In the genomic region with DNA sequence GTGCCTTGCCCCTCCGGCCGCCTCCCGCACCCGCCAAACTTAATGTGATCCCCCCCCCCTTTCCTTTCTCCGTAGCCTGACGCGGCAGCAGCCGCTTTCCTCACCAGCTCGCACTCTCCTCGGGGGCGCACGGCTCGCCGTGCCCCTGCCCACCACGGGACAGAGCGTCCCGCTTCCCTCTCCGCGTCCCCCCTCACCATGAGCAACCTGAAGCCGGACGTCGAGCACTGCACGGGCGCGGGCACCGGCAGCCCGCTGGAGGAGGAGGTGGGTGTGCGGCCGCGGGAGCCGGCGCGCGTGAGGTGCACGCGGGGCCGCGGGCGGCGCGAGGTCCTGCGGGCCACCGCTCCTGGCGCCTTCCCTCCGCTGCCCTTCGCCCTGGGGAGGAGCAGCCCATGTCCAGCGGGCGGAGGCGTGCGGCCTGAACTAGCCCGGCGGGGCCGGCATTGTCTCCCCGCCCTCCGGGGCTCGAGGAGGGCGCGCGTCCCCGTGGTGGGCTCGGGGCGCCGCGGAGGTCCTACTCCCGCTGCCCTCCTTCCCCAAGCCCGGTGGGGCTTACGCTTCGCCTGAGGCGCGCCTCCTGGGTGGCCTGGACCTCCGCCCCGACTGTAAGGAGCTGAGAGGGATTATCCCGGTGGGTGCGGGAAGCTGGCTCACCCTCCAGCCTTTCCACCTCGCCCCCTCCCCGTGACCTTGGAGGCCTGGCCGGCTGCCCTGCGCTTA, we compare ENCODE assay signal across 8 mouse cellular contexts. TPM values are rescaled to one million over a fixed set of nuclear protein-coding genes. Genes with fewer than 3 reads are reported as not detected.
DNase-seq lines count a peak whose midpoint lies in the region; ATAC-seq and TF ChIP-seq lines count a peak whose summit lies in the region.

No protein-coding gene starts in this region.

- no peak for TF ChIP-seq CTCF in cerebellum, adult 2 months (IDR thresholded peaks at IDR 0.05; ENCODE audit: borderline replicate concordance, insufficient read depth, low read depth, low read length)
- TF ChIP-seq CTCF in ES-Bruce4 (IDR thresholded peaks at IDR 0.05; ENCODE audit: low read depth, low read length), result no peak

- no peak for TF ChIP-seq POLR2A in cerebellum, adult 2 months (IDR thresholded peaks at IDR 0.05; ENCODE audit: borderline replicate concordance, insufficient read depth, low read length)
- TF ChIP-seq POLR2A in ES-Bruce4 (IDR thresholded peaks at IDR 0.05; ENCODE audit: insufficient read depth, low read length), result no peak
- TF ChIP-seq POLR2A in limb, embryonic 14.5 days (IDR thresholded peaks at IDR 0.05; ENCODE audit: borderline replicate concordance, extremely low read depth, insufficient read depth, insufficient read length), result no peak

- ATAC-seq in hindbrain, embryonic 11.5 days (ENCODE audit: low FRiP score), result peak; percentile 80
- ATAC-seq in limb, embryonic 14.5 days (ENCODE audit: low FRiP score, low read depth), result peak; percentile 61; the same call in 1 of the 2 replicates
- peak; percentile 64 for ATAC-seq in midbrain, embryonic 16.5 days

- no peaks in the 10 kb centered on the region for H3K4me1 ChIP-seq in cerebellum, adult 2 months (ENCODE audit: control insufficient read depth, insufficient read depth, low read length)
- H3K4me1 ChIP-seq in ES-Bruce4 (ENCODE audit: control insufficient read depth, insufficient read depth, low read length), result no peaks in the 10 kb centered on the region
- H3K4me1 ChIP-seq in forebrain, embryonic 10.5 days, result peaks cover 35% of the 10 kb centered on the region
- 0 out of 2 replicates have a peak, but pooled peaks cover 4% of the 10 kb centered on the region for H3K4me1 ChIP-seq in hindbrain, embryonic 11.5 days (replicated peaks; ENCODE audit: control insufficient read depth, insufficient read depth, low read length)
- H3K4me1 ChIP-seq in limb, embryonic 14.5 days (ENCODE audit: control insufficient read depth, insufficient read depth, low read length), result peaks cover 8% of the 10 kb centered on the region; the same call in 1 of the 2 replicates
- H3K4me1 ChIP-seq in midbrain, embryonic 16.5 days (ENCODE audit: control insufficient read depth, insufficient read depth, low read length), result peaks cover 14% of the 10 kb centered on the region

- H3K27ac ChIP-seq in cerebellum, adult 2 months (ENCODE audit: insufficient read depth, low read length), result no peak overlapping the region
- H3K27ac ChIP-seq in ES-Bruce4 (ENCODE audit: insufficient read depth, low read length), result peak overlapping the region; percentile 21
- peak overlapping the region; percentile 87 for H3K27ac ChIP-seq in forebrain, embryonic 10.5 days
- no peak overlapping the region for H3K27ac ChIP-seq in hindbrain, embryonic 11.5 days (ENCODE audit: low read depth, low read length)
- H3K27ac ChIP-seq in limb, embryonic 14.5 days (replicated peaks; ENCODE audit: low read depth, low read length), result no peak overlapping the region
- H3K27ac ChIP-seq in midbrain, embryonic 16.5 days (ENCODE audit: low read length), result no peak overlapping the region

- peak in 1 of 2 experiments; percentile 13 for DNase-seq in cerebellum, adult 2 months
- DNase-seq in cerebellum, adult 11-12 months, result no peak
- DNase-seq in forebrain, embryonic 10.5 days (ENCODE audit: extremely low spot score, low spot score), result peak; percentile 59
- DNase-seq in hindbrain, embryonic 11.5 days (ENCODE audit: low spot score), result peak; percentile 74
- no peak for DNase-seq in limb, embryonic 14.5 days (ENCODE audit: low spot score)
- no peak for DNase-seq in frontal cortex, postnatal 25 days (ENCODE audit: low spot score in 2 of 2)

- 1% methylated on average over 71 of the region's 78 CpGs for WGBS in cerebellum, adult 2 months
- WGBS in forebrain, embryonic 10.5 days, result under 1% methylated on average over 74 of the region's 78 CpGs
- under 1% methylated on average over 20 of the region's 78 CpGs for WGBS in hindbrain, embryonic 11.5 days
- WGBS in limb, embryonic 14.5 days, result under 1% methylated on average over 43 of the region's 78 CpGs
- under 1% methylated on average over 35 of the region's 78 CpGs for WGBS in midbrain, embryonic 16.5 days

- H3K9me3 ChIP-seq in ES-Bruce4 (replicated peaks; ENCODE audit: control insufficient read depth, insufficient read depth, low read length, poor library complexity, severe bottlenecking), result no peaks in the 10 kb centered on the region
- H3K9me3 ChIP-seq in forebrain, embryonic 10.5 days, result no peaks in the 10 kb centered on the region
- H3K9me3 ChIP-seq in hindbrain, embryonic 11.5 days (ENCODE audit: control insufficient read depth, low read length), result no peaks in the 10 kb centered on the region
- no peaks in the 10 kb centered on the region for H3K9me3 ChIP-seq in limb, embryonic 14.5 days (ENCODE audit: control insufficient read depth, low read length)
- H3K9me3 ChIP-seq in midbrain, embryonic 16.5 days (replicated peaks; ENCODE audit: control insufficient read depth, low read length, poor library complexity, severe bottlenecking), result no peaks in the 10 kb centered on the region; the same call in 1 of the 2 replicates

- 0 out of 2 replicates have a peak, but pooled peaks have one; percentile 35 for TF ChIP-seq EP300 in ES-Bruce4 (IDR thresholded peaks at IDR 0.05; ENCODE audit: insufficient read depth, low read depth, low read length)

- peak overlapping the region; percentile 85 for H3K9ac ChIP-seq in ES-Bruce4 (ENCODE audit: low read depth, poor library complexity, severe bottlenecking)
- H3K9ac ChIP-seq in hindbrain, embryonic 11.5 days (ENCODE audit: low read depth, low read length), result peak overlapping the region; percentile 71
- peak overlapping the region; percentile 72 for H3K9ac ChIP-seq in limb, embryonic 14.5 days (ENCODE audit: low read depth, low read length, severe bottlenecking)
- H3K9ac ChIP-seq in midbrain, embryonic 16.5 days (ENCODE audit: low read depth, low read length), result peak overlapping the region; percentile 48

- H3K27me3 ChIP-seq in cerebellum, adult 2 months (ENCODE audit: control insufficient read depth, insufficient read depth, low read length), result peaks cover 12% of the 10 kb centered on the region; the same call in 1 of the 2 replicates
- no peaks in the 10 kb centered on the region for H3K27me3 ChIP-seq in ES-Bruce4 (ENCODE audit: control insufficient read depth, insufficient read depth, low read length, poor library complexity, severe bottlenecking)
- peaks cover 82% of the 10 kb centered on the region for H3K27me3 ChIP-seq in forebrain, embryonic 10.5 days (ENCODE audit: poor library complexity, severe bottlenecking)
- peaks cover 31% of the 10 kb centered on the region for H3K27me3 ChIP-seq in hindbrain, embryonic 11.5 days (ENCODE audit: control insufficient read depth, insufficient read depth, low read length)
- peaks cover 15% of the 10 kb centered on the region; the same call in 1 of the 2 replicates for H3K27me3 ChIP-seq in limb, embryonic 14.5 days (ENCODE audit: control insufficient read depth, insufficient read depth, low read length)
- peaks cover 38% of the 10 kb centered on the region for H3K27me3 ChIP-seq in midbrain, embryonic 16.5 days (ENCODE audit: control insufficient read depth, insufficient read depth, low read depth, low read length)

- peak overlapping the region; percentile 43 for H3K4me3 ChIP-seq in cerebellum, adult 2 months (replicated peaks; ENCODE audit: insufficient read depth, low read depth, low read length)
- H3K4me3 ChIP-seq in ES-Bruce4 (ENCODE audit: low read depth, low read length), result peak overlapping the region; percentile 92
- H3K4me3 ChIP-seq in forebrain, embryonic 10.5 days, result peak overlapping the region; percentile 72
- H3K4me3 ChIP-seq in hindbrain, embryonic 11.5 days (ENCODE audit: low read depth, low read length), result peak overlapping the region; percentile 60
- peak overlapping the region; percentile 78 for H3K4me3 ChIP-seq in limb, embryonic 14.5 days (replicated peaks; ENCODE audit: low read length)
- peak overlapping the region; percentile 62 for H3K4me3 ChIP-seq in midbrain, embryonic 16.5 days (ENCODE audit: low read depth, low read length)

- no peaks in the 10 kb centered on the region for H3K36me3 ChIP-seq in ES-Bruce4 (ENCODE audit: control insufficient read depth, insufficient read depth, low read length, poor library complexity, severe bottlenecking)
- H3K36me3 ChIP-seq in forebrain, embryonic 10.5 days (replicated peaks), result no peaks in the 10 kb centered on the region
- H3K36me3 ChIP-seq in hindbrain, embryonic 11.5 days (ENCODE audit: control insufficient read depth, insufficient read depth, low read length), result no peaks in the 10 kb centered on the region
- H3K36me3 ChIP-seq in limb, embryonic 14.5 days (ENCODE audit: control insufficient read depth, insufficient read depth, low read length), result no peaks in the 10 kb centered on the region
- no peaks in the 10 kb centered on the region for H3K36me3 ChIP-seq in midbrain, embryonic 16.5 days (ENCODE audit: control insufficient read depth, insufficient read depth, low read length)

- H3K4me2 ChIP-seq in hindbrain, embryonic 11.5 days (replicated peaks; ENCODE audit: low read depth, low read length), result peak overlapping the region; percentile 97
- H3K4me2 ChIP-seq in limb, embryonic 14.5 days (replicated peaks; ENCODE audit: low read depth, low read length, severe bottlenecking), result peak overlapping the region; percentile 97
- peak overlapping the region; percentile 94 for H3K4me2 ChIP-seq in midbrain, embryonic 16.5 days (ENCODE audit: low read length)

RNA-seq across cellular contexts. Expression of a gene that starts 1.3 kb away (rescaled TPM):
- polyA plus RNA-seq in cerebellum, adult 2 months (2012; rRNA removed), result 8.8 and 10.7 TPM in 2 replicates
- 162 and 174 TPM in 2 replicates for polyA plus RNA-seq in ES-Bruce4 (2011; ENCODE audit: insufficient read depth, insufficient read length, low read depth, missing spikeins)
- 24.2 and 24.7 TPM in 2 replicates for polyA plus RNA-seq in forebrain, embryonic 10.5 days (2016; fragmentation: Nextera tagmentation; extraction: Ambion mirVana)
- 19.5 and 23.7 TPM in 2 replicates for polyA plus RNA-seq in hindbrain, embryonic 11.5 days (2014; fragmentation: Nextera tagmentation; extraction: Ambion mirVana)
- 19.3 and 31.9 TPM in 2 replicates for polyA plus RNA-seq in limb, embryonic 14.5 days (2012; rRNA removed)
- 10.3 and 13.8 TPM in 2 replicates for polyA plus RNA-seq in limb, embryonic 14.5 days (2014; fragmentation: Nextera tagmentation; extraction: Ambion mirVana)
- polyA plus RNA-seq in midbrain, embryonic 16.5 days (2015; fragmentation: Nextera tagmentation; extraction: Ambion mirVana), result 2.9 TPM in 2 replicates

RNA-seq across cellular contexts. Expression of a gene that starts 37.0 kb away (rescaled TPM):
- 218 and 230 TPM in 2 replicates for polyA plus RNA-seq in cerebellum, adult 2 months (2012; rRNA removed)
- polyA plus RNA-seq in ES-Bruce4 (2011; ENCODE audit: insufficient read depth, insufficient read length, low read depth, missing spikeins), result 69.0 and 81.5 TPM in 2 replicates
- polyA plus RNA-seq in forebrain, embryonic 10.5 days (2016; fragmentation: Nextera tagmentation; extraction: Ambion mirVana), result 204 and 217 TPM in 2 replicates
- 204 and 224 TPM in 2 replicates for polyA plus RNA-seq in hindbrain, embryonic 11.5 days (2014; fragmentation: Nextera tagmentation; extraction: Ambion mirVana)
- 199 and 250 TPM in 2 replicates for polyA plus RNA-seq in limb, embryonic 14.5 days (2012; rRNA removed)
- 221 and 260 TPM in 2 replicates for polyA plus RNA-seq in limb, embryonic 14.5 days (2014; fragmentation: Nextera tagmentation; extraction: Ambion mirVana)
- 384 and 407 TPM in 2 replicates for polyA plus RNA-seq in midbrain, embryonic 16.5 days (2015; fragmentation: Nextera tagmentation; extraction: Ambion mirVana)

RNA-seq across cellular contexts. Expression of a gene that starts 43.8 kb away (rescaled TPM):
- 0.11 and 0.14 TPM in 2 replicates for polyA plus RNA-seq in cerebellum, adult 2 months (2012; rRNA removed)
- polyA plus RNA-seq in ES-Bruce4 (2011; ENCODE audit: insufficient read depth, insufficient read length, low read depth, missing spikeins), result 27.7 and 32.3 TPM in 2 replicates
- polyA plus RNA-seq in forebrain, embryonic 10.5 days (2016; fragmentation: Nextera tagmentation; extraction: Ambion mirVana), result 30.9 and 31.9 TPM in 2 replicates
- 9.9 and 12.5 TPM in 2 replicates for polyA plus RNA-seq in hindbrain, embryonic 11.5 days (2014; fragmentation: Nextera tagmentation; extraction: Ambion mirVana)
- polyA plus RNA-seq in limb, embryonic 14.5 days (2012; rRNA removed), result 16.2 and 19.2 TPM in 2 replicates
- polyA plus RNA-seq in limb, embryonic 14.5 days (2014; fragmentation: Nextera tagmentation; extraction: Ambion mirVana), result 7.2 and 9.6 TPM in 2 replicates
- 2.0 and 2.1 TPM in 2 replicates for polyA plus RNA-seq in midbrain, embryonic 16.5 days (2015; fragmentation: Nextera tagmentation; extraction: Ambion mirVana)

RNA-seq across cellular contexts. Expression of a gene that starts 51.0 kb away (rescaled TPM):
- 27.3 and 28.5 TPM in 2 replicates for polyA plus RNA-seq in cerebellum, adult 2 months (2012; rRNA removed)
- 6.1 and 6.2 TPM in 2 replicates for polyA plus RNA-seq in ES-Bruce4 (2011; ENCODE audit: insufficient read depth, insufficient read length, low read depth, missing spikeins)
- 11.1 and 11.9 TPM in 2 replicates for polyA plus RNA-seq in forebrain, embryonic 10.5 days (2016; fragmentation: Nextera tagmentation; extraction: Ambion mirVana)
- polyA plus RNA-seq in hindbrain, embryonic 11.5 days (2014; fragmentation: Nextera tagmentation; extraction: Ambion mirVana), result 10.2 and 10.7 TPM in 2 replicates
- polyA plus RNA-seq in limb, embryonic 14.5 days (2012; rRNA removed), result 14.2 and 17.1 TPM in 2 replicates
- polyA plus RNA-seq in limb, embryonic 14.5 days (2014; fragmentation: Nextera tagmentation; extraction: Ambion mirVana), result 14.4 and 14.7 TPM in 2 replicates
- 3.1 and 3.8 TPM in 2 replicates for polyA plus RNA-seq in midbrain, embryonic 16.5 days (2015; fragmentation: Nextera tagmentation; extraction: Ambion mirVana)

Comparison
In these comparisons a context has a peak if more than half of its experiments do, and no peak if none do; other contexts are left out.
1. DNase-seq: peak in forebrain, embryonic 10.5 days (single experiment) and hindbrain, embryonic 11.5 days (single experiment); none in cerebellum, adult 11-12 months (single experiment), limb, embryonic 14.5 days (single experiment) and frontal cortex, postnatal 25 days (0 of 2).
2. H3K27ac ChIP-seq: peak in ES-Bruce4 (single experiment) and forebrain, embryonic 10.5 days (single experiment); none in cerebellum, adult 2 months (single experiment), hindbrain, embryonic 11.5 days (single experiment), limb, embryonic 14.5 days (single experiment) and midbrain, embryonic 16.5 days (single experiment).
3. Peak in every context shown above with its lines, with median percentiles within 50 percentile points of each other: H3K4me3 ChIP-seq, H3K9ac ChIP-seq, ATAC-seq and H3K4me2 ChIP-seq.